Mouse (Mus musculus) activated CD4-positive, CD25-positive, alpha-beta regulatory T cell, adult 4 months (primary cell): ENCODE results near the gene Msrb2. TPM values are rescaled to one million over a fixed set of nuclear protein-coding genes. Genes with fewer than 3 reads are reported as not detected.

Experiments
- polyA plus RNA-seq, 2 experiments: library from polyadenylated mRNA; unstranded; fragments of 100-300 nt; shearing (Covaris generic); gene quantifications; one replicate each; pipeline ENCODE4 v1.2.1; 2017

Gene Msrb2
- polyA plus RNA-seq, 2 experiments from 2014 or later, result 15.1 to 17.8 TPM

Other genes with a start within 250 kb of the Msrb2 start
- gene Armc3, start 172.1 kb upstream of the Msrb2 start, polyA plus RNA-seq, result 1 to 10 TPM; 2.4 to 4.3 TPM
- gene Ptf1a, start 74.2 kb downstream of the Msrb2 start, polyA plus RNA-seq, result not detected
- gene 4921504E06Rik, start 182.5 kb downstream of the Msrb2 start, polyA plus RNA-seq, result not detected